In the genomic region with DNA sequence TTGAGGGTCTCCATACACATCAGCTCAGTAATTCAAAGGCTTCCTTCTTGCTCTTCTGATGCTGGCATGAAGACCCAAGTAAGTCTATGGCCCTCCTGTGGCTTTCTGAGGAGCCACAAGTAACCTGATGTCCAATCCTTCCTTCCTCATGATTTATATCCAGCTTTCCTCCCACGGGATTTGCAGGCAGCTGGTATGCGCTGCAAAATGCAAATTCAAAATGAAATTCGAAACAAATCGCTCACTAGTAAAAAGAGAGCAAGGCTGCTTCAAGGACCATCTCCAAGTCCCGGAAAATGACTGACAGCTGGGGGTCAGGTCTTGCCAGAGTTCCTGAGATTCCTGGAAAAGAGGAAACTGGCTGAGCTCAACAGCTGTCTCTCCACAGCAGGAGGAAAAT, we compare ENCODE assay signal across 18 mouse cellular contexts. TPM values are rescaled to one million over a fixed set of nuclear protein-coding genes. Genes with fewer than 3 reads are reported as not detected.
A peak's percentile ranks its signal among the peaks of the same experiment; 100 is the strongest.
DNase-seq lines count a peak whose midpoint lies in the region; ATAC-seq and TF ChIP-seq lines count a peak whose summit lies in the region.
"Had no signal": no experiment of that assay in that cellular context is flagged by ENCODE, and none has a peak within 500 bp of the region (broad histone marks: within the 10 kb centered on the region; RNA-seq: fewer than 3 reads in every experiment).

No protein-coding gene starts in this region.

- no peaks in the 10 kb centered on the region for H3K36me3 ChIP-seq in hindbrain, postnatal 0 days (ENCODE audit: insufficient read depth, low read length)
- H3K36me3 ChIP-seq in hindbrain, embryonic 10.5 days, result no peaks in the 10 kb centered on the region
- H3K36me3 ChIP-seq: G1E; lung, embryonic 15.5 days; stomach, embryonic 15.5 days had no signal

- H3K4me1 ChIP-seq in hindbrain, postnatal 0 days (ENCODE audit: insufficient read depth, low read length), result no peaks in the 10 kb centered on the region
- H3K4me1 ChIP-seq in hindbrain, embryonic 10.5 days (replicated peaks), result peaks cover 10% of the 10 kb centered on the region
- H3K4me1 ChIP-seq: lung, embryonic 15.5 days; stomach, embryonic 15.5 days had no signal

- DNase-seq in hindbrain, postnatal 0 days (ENCODE audit: low spot score), result peak; percentile 28
- DNase-seq in hindbrain, embryonic 10.5 days (ENCODE audit: low spot score), result no peak
- peak; percentile 16 for DNase-seq in layer of hippocampus, adult 9-11 months
- DNase-seq in layer of hippocampus, postnatal 25 days (ENCODE audit: extremely low spot score in 1 of 2, low spot score in 1 of 2), result no peak
- peak; percentile 10 for DNase-seq in embryo, embryonic 10.5 days (ENCODE audit: low spot score)
- peak; percentile 32 to 41 for DNase-seq in kidney, postnatal 36 days
- no peak for DNase-seq in cerebellum, adult 11-12 months
- DNase-seq: adrenal gland, postnatal 25 days; cerebellum, postnatal 25 days; gastrocnemius, adult 2 months; thymus, postnatal 14 days had no signal

- TF ChIP-seq CTCF in hindbrain, postnatal 0 days (IDR thresholded peaks at IDR 0.05; ENCODE audit: low read depth), result no peak

- no peak overlapping the region for H3K4me2 ChIP-seq in hindbrain, postnatal 0 days (ENCODE audit: low read depth, low read length)
- H3K4me2 ChIP-seq: forebrain, embryonic 13.5 days; liver, embryonic 11.5 days; lung, embryonic 15.5 days; stomach, embryonic 15.5 days had no signal

- H3K9me3 ChIP-seq in hindbrain, postnatal 0 days (ENCODE audit: low read length), result no peaks in the 10 kb centered on the region
- no peaks in the 10 kb centered on the region for H3K9me3 ChIP-seq in hindbrain, embryonic 10.5 days
- H3K9me3 ChIP-seq: forebrain, embryonic 13.5 days; G1E; lung, embryonic 15.5 days; stomach, embryonic 15.5 days had no signal

- H3K4me3 ChIP-seq in hindbrain, postnatal 0 days (ENCODE audit: low read length), result no peak overlapping the region
- H3K4me3 ChIP-seq in hindbrain, embryonic 10.5 days, result no peak overlapping the region
- H3K4me3 ChIP-seq: forebrain, embryonic 13.5 days; gastrocnemius, adult 2 months; lung, embryonic 15.5 days; stomach, embryonic 15.5 days had no signal

- H3K27ac ChIP-seq in hindbrain, postnatal 0 days, result no peak overlapping the region
- H3K27ac ChIP-seq in hindbrain, embryonic 10.5 days, result no peak overlapping the region
- H3K27ac ChIP-seq: forebrain, embryonic 13.5 days; gastrocnemius, adult 2 months; lung, embryonic 15.5 days; stomach, embryonic 15.5 days had no signal

- no peak for ATAC-seq in hindbrain, postnatal 0 days
- no peak for ATAC-seq in megakaryocyte progenitor cell, adult 5-6 weeks (replicated peaks; ENCODE audit: poor library complexity)
- ATAC-seq: forebrain, embryonic 13.5 days; hindbrain, embryonic 16.5 days had no signal

- 38% methylated on average over 5 of the region's 5 CpGs for WGBS in hindbrain, postnatal 0 days
- WGBS in hindbrain, embryonic 10.5 days, result 69% methylated on average over 5 of the region's 5 CpGs

- no peaks in the 10 kb centered on the region for H3K27me3 ChIP-seq in hindbrain, postnatal 0 days (ENCODE audit: insufficient read depth, low read length)
- no peaks in the 10 kb centered on the region for H3K27me3 ChIP-seq in hindbrain, embryonic 10.5 days (ENCODE audit: insufficient read depth, poor library complexity, severe bottlenecking)
- H3K27me3 ChIP-seq: lung, embryonic 15.5 days; stomach, embryonic 15.5 days had no signal

- H3K9ac ChIP-seq in hindbrain, postnatal 0 days (replicated peaks; ENCODE audit: low read length), result no peak overlapping the region
- H3K9ac ChIP-seq: forebrain, embryonic 13.5 days; lung, embryonic 15.5 days; stomach, embryonic 15.5 days had no signal

RNA-seq across cellular contexts. Expression of gene Parp12, which starts 45.5 kb away (rescaled TPM):
- 8.7 and 11.5 TPM in 2 replicates for total RNA-seq in hindbrain, postnatal 0 days (2014; rRNA removed)
- 3.5 and 4.6 TPM in 2 replicates for polyA plus RNA-seq in hindbrain, postnatal 0 days (2015; fragmentation: Nextera tagmentation; extraction: Ambion mirVana)
- 1.6 and 2.1 TPM in 2 replicates for polyA plus RNA-seq in hindbrain, embryonic 10.5 days (2016; fragmentation: Nextera tagmentation; extraction: Ambion mirVana)
- 1 to 10 TPM; 4.6 to 6.0 TPM for total RNA-seq in layer of hippocampus, postnatal 25 days (2021)
- total RNA-seq in megakaryocyte progenitor cell, adult 5-6 weeks (2015), result 2.4 and 2.7 TPM in 2 replicates
- total RNA-seq in megakaryocyte progenitor cell, adult 5-6 weeks (2017), result 3.0 and 7.4 TPM in 2 replicates
- total RNA-seq: G1E had no signal
- polyA plus RNA-seq: G1E had no signal

Comparison
In these comparisons a context has a peak if more than half of its experiments do, and no peak if none do; other contexts are left out.
1. DNase-seq: peak in hindbrain, postnatal 0 days (single experiment), layer of hippocampus, adult 9-11 months (single experiment), embryo, embryonic 10.5 days (single experiment) and kidney, postnatal 36 days (2 of 2); none in hindbrain, embryonic 10.5 days (single experiment), layer of hippocampus, postnatal 25 days (0 of 2) and cerebellum, adult 11-12 months (single experiment).